Mouse (Mus musculus) cortical plate, adult 2 months (tissue): Measurements from ENCODE around the gene Eps8l3.

Experiments used
- CTCF ChIP-seq: fragments of 200-500 bp; IDR thresholded peaks from 2 replicates; pipeline ENCODE4 v1.5.1; 2011; ENCODE audit warnings: mild to moderate bottlenecking, control low read depth, low read length; ENCODE audit not compliant: insufficient read depth; ENCODE audit errors: extremely low read depth
- POLR2A ChIP-seq: fragments of 200-500 bp; IDR thresholded peaks from 2 replicates; pipeline ENCODE4 v1.6.1; 2011; ENCODE audit warnings: mild to moderate bottlenecking, low read length, control low read depth; ENCODE audit not compliant: insufficient read depth; ENCODE audit errors: extremely low read depth

GRCm38 (mm10) chr3:107843406-107843805 is 33.6 kb upstream of the Eps8l3 start:
- TF ChIP-seq CTCF (no peak), POLR2A (no peak)
